Mouse (Mus musculus) liver, postnatal 0 days (tissue): Measurements from ENCODE around the gene Poc1a.

Experiments used
- CTCF ChIP-seq: sonication (generic); IDR thresholded peaks from 2 replicates; pipeline ENCODE4 v1.5.1; 2016; ENCODE audit warnings: antibody characterized with exemption, low read depth
- EP300 ChIP-seq: IDR thresholded peaks from 2 replicates; pipeline ENCODE4 v1.6.1; 2016; ENCODE audit warnings: antibody characterized with exemption, low read depth, mild to moderate bottlenecking

- no peak for TF ChIP-seq CTCF
- no peak for TF ChIP-seq EP300
Observed at GRCm38 (mm10) chr9:106261058-106261457, 19.8 kb upstream of the Poc1a start.
